Mouse (Mus musculus) forebrain, embryonic 12.5 days (tissue): ENCODE data around the gene Gapdh. TPM values are rescaled to one million over a fixed set of nuclear protein-coding genes. Genes with fewer than 3 reads are reported as not detected.

Experiments
- ATAC-seq: fragments of 200-750 bp; cut with Nextera tagmentation; 2 replicates; pipeline ENCODE4 v1.8.0; 2017; ENCODE audit warnings: moderate TSS enrichment; ENCODE audit not compliant: low FRiP score
- H3K27ac ChIP-seq: fragments of 300-500 bp; sonication (generic); 2 replicates; pipeline ENCODE4 v1.5.1; 2016; ENCODE audit warnings: mild to moderate bottlenecking
- H3K27me3 ChIP-seq: fragments of 300-500 bp; sonication (generic); 2 replicates; pipeline ENCODE4 v1.6.1; 2016; ENCODE audit warnings: mild to moderate bottlenecking
- H3K36me3 ChIP-seq: fragments of 300-500 bp; sonication (generic); replicated peaks from 2 replicates; pipeline ENCODE4 v1.6.1; 2016; ENCODE audit warnings: mild to moderate bottlenecking
- H3K4me1 ChIP-seq: fragments of 300-500 bp; sonication (generic); 2 replicates; pipeline ENCODE4 v1.6.1; 2016
- H3K4me2 ChIP-seq: fragments of 300-500 bp; sonication (generic); 2 replicates; pipeline ENCODE4 v1.6.1; 2016; ENCODE audit warnings: mild to moderate bottlenecking, moderate library complexity
- H3K4me3 ChIP-seq: fragments of 300-500 bp; sonication (generic); replicated peaks from 2 replicates; pipeline ENCODE4 v1.5.1; 2016; ENCODE audit warnings: mild to moderate bottlenecking
- H3K9ac ChIP-seq: fragments of 300-500 bp; sonication (generic); 2 replicates; pipeline ENCODE4 v1.6.1; 2016; ENCODE audit warnings: mild to moderate bottlenecking
- H3K9me3 ChIP-seq: fragments of 300-500 bp; sonication (generic); 2 replicates; pipeline ENCODE4 v1.6.1; 2016
- WGBS: fragments of 180-500 bp; shearing (Covaris S2); methylation state at CpG from one replicate; pipeline ENCODE4 v1.1.7; 2016; 5-methylcytosine and 5-hydroxymethylcytosine counted together
- polyA plus RNA-seq: library from polyadenylated mRNA; unstranded; fragments of >200 nt; fragmentation: Nextera tagmentation; extraction: Ambion mirVana; gene quantifications from 2 replicates; pipeline ENCODE4 v1.2.1, GENCODE M21; 2016

The Gapdh gene
- polyA plus RNA-seq, 1 experiment from 2014 or later, result 2,231 TPM

DNA sequence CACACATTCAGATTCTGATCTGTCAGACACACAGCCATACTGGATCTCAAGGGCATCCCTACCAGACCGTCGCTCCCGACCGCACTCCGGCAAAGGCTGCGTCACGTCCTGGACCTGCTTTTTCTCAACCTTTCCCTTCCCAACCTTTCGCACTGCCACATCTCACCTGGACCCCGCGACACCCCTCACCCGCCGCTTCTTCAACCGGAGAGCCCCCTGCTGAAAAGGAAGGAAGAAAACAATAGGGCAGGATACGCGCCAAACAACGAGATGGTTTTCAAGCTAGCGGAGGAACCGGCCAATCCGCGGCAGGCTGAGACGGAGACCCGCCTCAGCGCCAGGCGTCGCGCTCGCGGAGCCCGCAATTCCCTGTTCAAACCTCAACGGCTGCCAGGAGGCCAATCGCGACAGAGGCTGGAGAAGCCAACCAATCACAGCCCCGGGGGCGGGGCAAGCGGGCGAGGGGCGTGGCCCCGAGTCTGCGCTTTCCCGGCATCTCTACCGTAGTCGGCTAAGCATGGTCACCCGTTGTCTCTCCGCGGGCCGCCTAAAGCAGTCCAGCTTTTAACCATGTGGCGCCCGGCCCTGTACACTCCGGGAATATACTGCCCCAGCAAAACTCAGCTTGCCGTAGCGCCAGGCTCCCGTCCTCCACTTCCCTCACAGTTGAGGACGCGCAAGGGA is 25.2 kb upstream of the Gapdh start, which contains the start of the genes Ncapd2 and Mrpl51:
Gene Ncapd2, minus strand, starts transcription at position 370 of the 684 bp plus-strand sequence.
Gene Mrpl51, plus strand, starts transcription at position 470 of the 684 bp plus-strand sequence.
- peak within 1 kb of the TSS; percentile 80 for H3K4me2 ChIP-seq
- no peaks in the 10 kb centered on the region for H3K27me3 ChIP-seq
- H3K9me3 ChIP-seq, result no peaks in the 10 kb centered on the region
- H3K4me3 ChIP-seq, result peak within 1 kb of the TSS; percentile 66
- H3K4me1 ChIP-seq, result peaks cover 36% of the 10 kb centered on the region
- peak within 1 kb of the TSS; percentile 72 for H3K9ac ChIP-seq
- peaks cover 53% of the 10 kb centered on the region for H3K36me3 ChIP-seq
- WGBS, result under 1% methylated on average over 54 of the region's 54 CpGs
- peak; percentile 97 for ATAC-seq
- peak within 1 kb of the TSS; percentile 99 for H3K27ac ChIP-seq

DNA sequence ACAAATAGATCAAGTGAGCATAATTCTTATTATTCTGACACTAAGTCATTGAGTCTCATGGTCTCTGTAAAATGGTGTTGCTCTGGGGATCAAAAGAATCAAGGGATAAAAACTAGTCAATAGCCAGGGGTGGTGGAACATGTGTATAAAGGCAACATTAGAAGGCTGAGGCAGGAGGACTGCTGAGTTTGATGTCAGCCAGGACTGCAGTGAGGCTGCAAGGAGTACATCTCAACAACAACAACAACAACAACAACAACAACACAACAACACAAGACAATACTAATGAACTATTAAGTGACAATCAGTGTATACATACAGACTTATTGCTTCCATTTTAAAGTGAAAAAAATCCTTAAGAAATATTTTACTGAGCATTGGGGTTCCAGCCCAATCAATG is 24.5 kb upstream of the Gapdh start:
- peaks cover 31% of the 10 kb centered on the region for H3K4me1 ChIP-seq
- peak overlapping the region; percentile 99; the same call in 1 of the 2 replicates for H3K27ac ChIP-seq
- H3K36me3 ChIP-seq, result peaks cover 57% of the 10 kb centered on the region
- H3K27me3 ChIP-seq, result no peaks in the 10 kb centered on the region
- no peak; the same call in 1 of the 2 replicates for ATAC-seq
- H3K4me2 ChIP-seq, result peak overlapping the region; percentile 80
- H3K9ac ChIP-seq, result peak overlapping the region; percentile 72
- no peaks in the 10 kb centered on the region for H3K9me3 ChIP-seq
- H3K4me3 ChIP-seq, result peak overlapping the region; percentile 66

GRCm38 (mm10) chr6:125186203-125186602 is 19.9 kb upstream of the Gapdh start:
- Histone ChIP-seq H3K27ac (no peak overlapping the region), H3K4me3 (no peak overlapping the region), H3K9ac (no peak overlapping the region), H3K4me1 (peaks cover 15% of the 10 kb centered on the region), H3K4me2 (no peak overlapping the region), H3K36me3 (peaks cover 80% of the 10 kb centered on the region), H3K27me3 (no peaks in the 10 kb centered on the region), H3K9me3 (no peaks in the 10 kb centered on the region)
- WGBS, result 95% methylated on average over 10 of the region's 10 CpGs
- no peak for ATAC-seq

DNA sequence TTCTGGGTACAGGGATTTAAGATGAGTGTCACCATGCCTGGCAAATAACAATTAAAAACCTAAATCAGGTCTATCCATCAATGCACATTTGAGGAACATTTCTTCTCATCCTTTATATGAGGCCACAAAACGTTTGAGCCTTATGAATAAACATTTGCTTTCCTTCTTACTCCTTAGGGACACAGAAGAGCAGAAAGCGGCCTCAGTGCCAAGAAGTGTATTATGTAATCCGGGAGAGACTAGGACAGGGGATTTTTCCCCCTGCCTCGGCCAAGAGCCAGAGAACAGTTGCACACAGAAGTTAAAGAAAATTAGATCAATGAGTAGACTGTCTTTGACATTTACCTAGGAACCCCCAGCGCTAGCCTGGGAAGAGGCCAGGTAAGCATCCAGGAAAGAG is 15.9 kb upstream of the Gapdh start:
- Histone ChIP-seq H3K4me1 (no peaks in the 10 kb centered on the region), H3K4me3 (no peak overlapping the region), H3K4me2 (no peak overlapping the region), H3K9me3 (no peaks in the 10 kb centered on the region), H3K9ac (no peak overlapping the region), H3K27me3 (no peaks in the 10 kb centered on the region), H3K27ac (no peak overlapping the region), H3K36me3 (peaks cover 99% of the 10 kb centered on the region)
- ATAC-seq, result no peak
- WGBS, result 81% methylated on average over 5 of the region's 5 CpGs

DNA sequence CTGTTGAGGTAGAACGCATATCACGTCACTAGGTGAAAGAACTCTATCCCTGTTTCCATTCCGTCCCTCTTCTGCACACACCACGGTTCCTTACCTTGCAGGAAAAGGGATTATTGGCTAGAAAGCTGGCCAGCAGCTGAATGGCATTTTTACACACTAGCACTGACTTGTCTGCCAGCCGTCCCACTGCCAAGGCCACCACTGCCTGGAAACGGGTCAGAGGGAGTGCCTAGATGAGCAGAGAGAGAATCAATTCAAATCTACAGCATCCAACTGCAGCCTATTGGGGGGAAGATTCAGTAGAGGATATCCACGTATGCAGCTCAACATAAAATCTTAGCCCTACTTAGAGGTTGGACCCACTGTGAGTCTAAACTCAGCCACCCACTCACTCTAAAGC is 13.3 kb upstream of the Gapdh start:
- Histone ChIP-seq H3K9me3 (no peaks in the 10 kb centered on the region), H3K4me1 (no peaks in the 10 kb centered on the region), H3K4me3 (no peak overlapping the region), H3K9ac (no peak overlapping the region), H3K4me2 (no peak overlapping the region), H3K27ac (no peak overlapping the region), H3K36me3 (peaks cover 99% of the 10 kb centered on the region), H3K27me3 (no peaks in the 10 kb centered on the region)
- WGBS, result 92% methylated on average over 7 of the region's 7 CpGs
- ATAC-seq, result no peak

DNA sequence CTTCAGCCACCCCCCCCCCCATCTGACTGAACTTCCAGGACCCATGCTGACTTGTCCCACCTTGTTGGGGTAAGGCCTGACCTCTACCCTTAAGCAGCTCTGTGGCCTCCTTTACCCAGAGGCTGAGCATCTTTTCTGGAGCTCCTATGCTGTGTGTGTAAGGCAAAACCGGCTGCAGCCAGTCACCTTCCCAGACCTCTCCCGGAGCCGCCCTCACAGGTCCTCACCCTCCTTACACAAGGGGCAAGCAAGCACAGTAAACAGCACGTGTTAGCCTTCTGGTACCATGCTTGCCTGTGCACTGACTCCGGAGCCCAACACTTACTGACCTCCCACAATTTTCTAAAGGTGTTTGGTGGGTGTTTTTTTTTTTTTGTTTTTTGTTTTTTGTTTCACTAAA is 9.2 kb upstream of the Gapdh start:
- Histone ChIP-seq H3K4me3 (no peak overlapping the region), H3K36me3 (peaks cover 100% of the 10 kb centered on the region), H3K27ac (no peak overlapping the region), H3K4me1 (no peaks in the 10 kb centered on the region), H3K9me3 (no peaks in the 10 kb centered on the region), H3K9ac (no peak overlapping the region), H3K27me3 (no peaks in the 10 kb centered on the region), H3K4me2 (no peak overlapping the region)
- 91% methylated on average over 5 of the region's 5 CpGs for WGBS
- ATAC-seq, result no peak

DNA sequence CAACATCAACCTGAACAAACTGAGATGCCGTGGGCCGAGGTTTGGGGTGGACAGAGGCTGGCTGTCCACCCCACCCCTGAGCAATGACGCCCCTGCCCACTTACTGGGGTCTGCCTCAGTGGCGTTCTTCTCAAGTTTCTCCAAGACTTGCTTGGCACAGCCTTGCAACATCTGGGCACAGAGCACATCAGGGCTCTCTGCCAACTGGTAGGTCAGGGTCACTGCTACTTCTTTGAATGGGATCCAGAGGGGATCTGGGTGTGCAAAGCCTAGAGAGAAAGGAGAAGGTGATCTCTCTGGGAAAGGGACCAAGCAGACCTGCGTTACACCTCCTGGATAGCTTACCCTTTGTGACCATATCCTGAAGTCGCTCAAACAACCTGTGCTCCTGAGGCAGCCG is 7.0 kb upstream of the Gapdh start:
- H3K9me3 ChIP-seq, result no peaks in the 10 kb centered on the region
- no peak overlapping the region for H3K4me2 ChIP-seq
- H3K4me1 ChIP-seq, result no peaks in the 10 kb centered on the region
- no peaks in the 10 kb centered on the region for H3K27me3 ChIP-seq
- ATAC-seq, result no peak
- peaks cover 100% of the 10 kb centered on the region for H3K36me3 ChIP-seq
- H3K9ac ChIP-seq, result 0 out of 2 replicates have a peak overlapping the region, but pooled peaks have one; percentile 4
- 96% methylated on average over 7 of the region's 7 CpGs for WGBS
- no peak overlapping the region for H3K27ac ChIP-seq
- no peak overlapping the region for H3K4me3 ChIP-seq

DNA sequence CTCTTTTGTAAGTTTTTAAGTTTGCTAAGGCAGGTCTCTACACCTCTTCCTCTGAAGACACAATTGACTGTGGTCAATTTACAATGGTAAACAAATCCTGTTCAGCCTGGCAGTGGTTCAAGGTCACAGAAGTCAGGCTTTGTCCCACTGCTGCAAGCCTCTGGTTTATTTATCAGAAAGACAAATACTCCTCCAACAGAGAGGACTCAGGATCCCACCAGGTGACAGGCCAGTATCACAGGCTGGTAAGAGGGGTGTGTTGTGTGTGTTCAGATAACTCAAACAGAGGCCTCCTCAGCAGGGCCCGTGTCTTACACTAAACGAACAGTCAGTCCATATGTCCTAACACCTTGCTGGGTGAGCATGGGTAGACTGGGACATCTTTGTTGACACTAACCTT is 6.2 kb upstream of the Gapdh start:
- WGBS, result 87% methylated on average over 2 of the region's 2 CpGs
- no peak overlapping the region for H3K27ac ChIP-seq
- no peak overlapping the region for H3K4me3 ChIP-seq
- peaks cover 5% of the 10 kb centered on the region for H3K4me1 ChIP-seq
- H3K4me2 ChIP-seq, result no peak overlapping the region
- no peak for ATAC-seq
- peaks cover 100% of the 10 kb centered on the region for H3K36me3 ChIP-seq
- no peaks in the 10 kb centered on the region for H3K27me3 ChIP-seq
- H3K9me3 ChIP-seq, result no peaks in the 10 kb centered on the region
- H3K9ac ChIP-seq, result no peak overlapping the region

DNA sequence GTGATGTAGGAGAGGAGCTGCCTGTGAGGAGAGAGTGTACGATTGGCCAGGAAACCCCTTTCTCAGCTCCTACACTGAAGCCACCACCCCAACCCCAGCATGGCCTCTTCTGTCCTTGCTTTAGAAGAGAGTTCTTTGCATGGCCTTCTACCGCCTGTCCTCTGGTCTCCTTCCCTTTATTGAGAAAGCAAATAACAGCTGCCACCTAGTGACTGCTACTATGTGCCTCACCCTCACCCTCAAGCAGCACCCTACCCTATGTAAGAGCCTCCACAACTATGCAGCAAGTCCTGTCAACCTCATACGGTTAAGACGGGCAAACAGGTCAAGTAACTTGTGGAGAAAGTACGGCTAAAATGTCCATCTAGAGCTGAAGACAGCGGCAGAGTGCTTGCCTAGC is 3.9 kb upstream of the Gapdh start:
- H3K4me2 ChIP-seq, result no peak overlapping the region
- ATAC-seq, result no peak
- no peak overlapping the region for H3K27ac ChIP-seq
- 89% methylated on average over 6 of the region's 6 CpGs for WGBS
- H3K36me3 ChIP-seq, result peaks cover 81% of the 10 kb centered on the region
- no peaks in the 10 kb centered on the region for H3K27me3 ChIP-seq
- H3K4me1 ChIP-seq, result peaks cover 23% of the 10 kb centered on the region
- H3K9me3 ChIP-seq, result no peaks in the 10 kb centered on the region
- H3K9ac ChIP-seq, result no peak overlapping the region
- H3K4me3 ChIP-seq, result no peak overlapping the region

DNA sequence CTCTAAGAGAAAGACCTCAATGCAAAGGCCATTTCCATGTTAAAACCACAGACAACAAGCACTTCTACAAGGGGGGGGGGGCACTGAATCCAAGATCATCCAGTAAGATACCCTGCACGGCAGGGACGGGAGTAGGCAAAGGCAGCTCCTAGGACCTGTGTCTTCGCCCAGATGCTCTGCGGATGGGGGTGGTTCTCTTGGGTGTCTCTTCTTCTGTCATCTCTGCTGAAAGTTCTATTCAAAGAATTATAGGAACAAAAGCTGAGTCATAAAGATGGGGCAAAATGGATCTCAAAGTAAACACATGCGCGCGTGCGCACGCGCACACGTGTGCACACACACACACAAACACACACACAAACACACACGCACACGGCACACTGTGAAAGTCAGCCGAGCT is 1.8 kb upstream of the Gapdh start:
- Histone ChIP-seq H3K9me3 (no peaks in the 10 kb centered on the region), H3K27ac (no peak overlapping the region), H3K9ac (no peak overlapping the region), H3K27me3 (no peaks in the 10 kb centered on the region), H3K4me3 (no peak overlapping the region), H3K36me3 (peaks cover 71% of the 10 kb centered on the region), H3K4me2 (no peak overlapping the region), H3K4me1 (peaks cover 35% of the 10 kb centered on the region)
- no peak for ATAC-seq
- 90% methylated on average over 14 of the region's 14 CpGs for WGBS

DNA sequence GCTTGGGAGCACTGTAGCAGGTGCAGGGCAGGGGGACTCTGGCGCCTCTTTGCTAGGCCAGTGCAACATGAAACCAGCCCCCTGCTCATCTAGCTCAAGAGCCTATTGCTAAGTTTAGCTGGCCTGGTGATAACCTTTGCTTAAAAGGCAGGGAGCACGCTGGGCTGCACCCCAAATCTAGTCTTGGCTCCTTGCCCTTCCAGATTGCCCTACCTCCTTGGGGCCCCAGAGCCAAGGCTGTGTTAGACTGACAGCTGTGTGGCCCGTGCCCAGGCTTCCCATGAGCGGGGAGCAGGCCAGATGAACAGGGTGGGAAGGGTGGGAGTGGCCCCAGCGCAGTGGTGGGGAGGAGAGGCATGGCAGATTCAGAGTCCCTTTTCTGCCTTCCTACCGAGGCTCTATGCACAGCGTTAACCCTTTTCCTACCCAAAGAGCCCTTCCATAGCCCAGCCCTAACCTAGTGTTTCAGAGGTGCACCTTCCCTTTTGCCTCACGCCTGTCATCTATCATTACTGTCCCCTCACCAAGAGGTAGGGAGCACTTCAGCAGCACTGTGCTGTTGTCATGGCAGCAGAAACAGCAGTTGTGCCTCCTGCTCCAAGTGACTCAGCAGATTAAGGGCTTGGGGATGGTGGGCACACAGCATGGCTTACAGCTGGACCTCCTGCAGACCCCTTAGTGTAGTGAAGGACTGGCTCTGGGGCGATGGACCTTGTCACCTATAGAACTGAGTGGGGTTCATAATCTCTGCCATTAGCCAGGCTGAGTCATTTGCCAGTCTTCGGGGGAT is 789 bp upstream of the Gapdh start:
- H3K27ac ChIP-seq, result peak overlapping the region; percentile 96
- H3K36me3 ChIP-seq, result peaks cover 69% of the 10 kb centered on the region
- 0 out of 2 replicates have a peak, but pooled peaks have one; percentile 7 for ATAC-seq
- peaks cover 37% of the 10 kb centered on the region for H3K4me1 ChIP-seq
- no peaks in the 10 kb centered on the region for H3K27me3 ChIP-seq
- peak overlapping the region; percentile 98 for H3K9ac ChIP-seq
- peak overlapping the region; percentile 98 for H3K4me3 ChIP-seq
- H3K4me2 ChIP-seq, result peak overlapping the region; percentile 95
- WGBS, result 15% methylated on average over 10 of the region's 10 CpGs
- H3K9me3 ChIP-seq, result no peaks in the 10 kb centered on the region

- Histone ChIP-seq H3K4me2 (peak overlapping the region; percentile 95), H3K9ac (peak overlapping the region; percentile 98), H3K27me3 (no peaks in the 10 kb centered on the region), H3K4me1 (peaks cover 50% of the 10 kb centered on the region), H3K9me3 (no peaks in the 10 kb centered on the region), H3K4me3 (peak overlapping the region; percentile 98), H3K27ac (peak overlapping the region; percentile 96), H3K36me3 (peaks cover 65% of the 10 kb centered on the region)
- under 1% methylated on average over 36 of the region's 36 CpGs for WGBS
- peak; percentile 93 for ATAC-seq
Observed at GRCm38 (mm10) chr6:125165328-125165891, 857 bp downstream of the Gapdh start.
